Mouse (Mus musculus) spleen, adult 2 months (tissue): Measurements from ENCODE around the gene Cd2ap.

Experiments used
- CTCF ChIP-seq: fragments of 200-500 bp; IDR thresholded peaks from 2 replicates; pipeline ENCODE4 v1.5.1; 2011; ENCODE audit warnings: mild to moderate bottlenecking, inconsistent platforms; ENCODE audit not compliant: insufficient read depth, insufficient read length, insufficient replicate concordance; ENCODE audit errors: extremely low read depth
- POLR2A ChIP-seq: fragments of 200-500 bp; IDR thresholded peaks from 2 replicates; pipeline ENCODE4 v1.6.1; 2011; ENCODE audit warnings: low read depth, low read length, inconsistent platforms

DNA sequence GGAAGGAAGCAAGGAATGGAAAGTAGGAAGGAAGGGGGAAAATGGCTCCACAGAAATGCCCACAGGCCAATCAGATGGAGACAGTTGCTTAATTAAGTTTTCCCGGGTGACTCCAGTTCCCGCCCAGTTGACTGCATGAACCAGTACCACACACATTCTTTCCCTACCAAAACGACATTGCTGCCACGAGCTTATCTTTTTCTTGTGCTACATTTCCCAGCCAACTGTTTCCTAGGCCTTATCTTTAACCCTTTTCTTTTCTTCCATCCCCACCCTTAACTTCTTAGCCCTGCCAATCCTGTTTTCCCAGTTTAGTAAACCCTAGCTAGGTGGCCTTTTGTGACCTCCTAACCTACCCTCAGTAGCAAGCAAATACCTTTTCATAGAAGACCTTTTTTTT, 7.9 kb upstream of the Cd2ap start:
- TF ChIP-seq CTCF (no peak), POLR2A (no peak)
